Mouse (Mus musculus) adrenal gland, postnatal 36 days (tissue): ENCODE data around the gene Anks3. TPM values are rescaled to one million over a fixed set of nuclear protein-coding genes. Genes with fewer than 3 reads are reported as not detected.
A peak's percentile ranks its signal among the peaks of the same experiment; 100 is the strongest.

Experiments
- DNase-seq, 2 experiments: peaks; one replicate each; pipeline ENCODE4 v3.0.0; 2021; ENCODE audit warnings: mixed read lengths in 1 of 2
- long read RNA-seq, 2 experiments: library from polyadenylated mRNA; stranded (forward); transcript quantifications; one replicate each; pipeline ENCODE4 v2.0.0; 2021; ENCODE audit warnings: borderline sequencing depth in 2 of 2
- total RNA-seq, 2 experiments: library from RNA; stranded (reverse); gene quantifications; 2 replicates each; pipeline ENCODE4 v1.2.3; 2021

The Anks3 gene
- total RNA-seq: 10 to 100 TPM; 31.2 to 42.2 TPM
- long read RNA-seq, experiment 1, transcript Anks3-201 (17 exons, 2,398 nt): major isoform, 21 of 47 reads
- long read RNA-seq, experiment 1, partial matches to known transcripts: 10 of 47 reads
- long read RNA-seq, experiment 1, other reads (novel, unspliced or antisense): 16 of 47 reads
- long read RNA-seq, experiment 2, transcript Anks3-201 (17 exons, 2,398 nt): major isoform, 5 of 10 reads
- long read RNA-seq, experiment 2, partial matches to known transcripts: 1 of 10 reads
- long read RNA-seq, experiment 2, other reads (novel, unspliced or antisense): 4 of 10 reads

DNA sequence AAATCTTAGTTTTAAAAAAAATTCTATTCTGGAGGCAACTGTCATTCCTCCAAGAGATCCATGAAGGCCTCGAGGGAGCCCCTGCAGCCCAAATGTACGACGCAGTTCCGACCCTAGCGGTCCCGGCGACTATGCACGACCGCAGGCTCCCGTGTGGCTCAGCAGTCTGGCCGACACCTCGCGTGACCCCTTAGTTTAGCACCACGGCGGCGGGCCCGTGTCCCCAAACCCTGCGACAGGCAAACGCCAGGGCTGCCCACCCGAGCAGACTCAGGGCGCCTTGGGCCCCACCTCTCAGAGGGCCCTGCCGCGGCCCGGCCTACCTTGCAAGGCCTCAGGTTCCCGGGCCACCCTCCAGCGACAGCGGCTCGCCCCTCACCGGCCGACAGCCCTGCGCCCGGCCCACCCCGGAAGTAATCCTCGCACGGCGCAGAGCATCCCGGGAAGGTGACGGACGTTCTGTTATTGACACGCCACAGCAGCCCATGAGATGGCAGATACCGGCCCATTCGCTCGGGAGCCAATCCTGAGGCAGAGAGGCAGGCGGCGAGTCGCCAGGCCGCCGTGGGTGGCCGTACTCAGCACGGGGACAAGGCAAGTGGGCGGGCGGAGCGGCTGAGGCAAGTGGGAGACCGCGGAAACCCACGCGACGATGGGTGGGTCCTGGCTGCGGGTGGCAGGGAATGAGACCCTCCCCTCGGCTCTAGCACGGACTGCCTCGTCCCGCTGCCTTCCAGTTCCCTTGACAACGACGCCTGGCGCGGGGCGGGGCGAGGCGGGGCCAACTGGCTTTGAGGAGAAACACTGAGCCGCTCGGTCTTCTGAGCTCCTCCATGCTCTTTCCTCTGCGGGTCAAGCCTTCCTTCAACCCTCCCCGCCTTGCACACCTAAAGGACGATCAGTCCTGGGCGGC, at the start of gene Anks3:
Gene Anks3 (minus strand): TSS at position 409 of the 913 bp plus-strand sequence.
- DNase-seq: peak; percentile 99

DNA sequence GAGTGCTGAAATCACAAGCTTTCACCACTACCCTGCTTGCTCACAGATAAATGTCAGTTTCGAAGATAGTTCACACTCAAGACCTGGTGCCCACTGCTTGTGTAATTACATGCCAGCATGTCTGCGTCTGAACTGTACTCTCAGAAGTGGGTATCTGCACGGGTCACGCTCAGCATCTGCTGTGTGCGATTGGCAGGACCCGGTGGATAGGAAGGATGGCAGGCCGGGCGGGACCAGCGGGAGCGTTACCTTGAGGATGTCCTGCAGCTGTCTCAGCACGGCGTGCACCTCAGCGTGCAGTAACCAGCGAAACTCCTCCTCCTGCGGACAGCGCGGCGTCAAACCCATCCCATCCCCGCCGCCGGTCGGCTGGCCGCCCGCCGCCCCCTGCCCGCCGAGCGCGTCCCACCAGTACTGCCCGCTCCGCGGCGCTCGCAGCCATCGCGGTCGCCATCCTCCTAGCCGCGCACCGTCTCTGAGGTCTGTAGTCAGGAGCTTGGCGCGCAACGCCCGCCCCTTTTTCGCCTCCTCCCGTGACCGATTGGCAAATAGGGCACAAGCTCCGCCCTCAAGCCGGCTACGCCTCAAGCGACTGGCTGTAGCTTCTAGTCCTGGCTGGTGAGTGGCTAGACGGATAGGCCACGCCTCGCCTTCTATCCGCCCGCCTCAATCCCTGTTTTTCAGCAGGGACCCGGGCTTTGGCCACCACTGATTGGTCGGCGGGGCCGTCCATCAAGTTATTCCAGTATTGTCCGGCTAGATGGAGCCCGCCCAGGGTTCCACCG, 49.2 kb upstream of the Anks3 start, which contains the start of gene Rogdi:
Gene Rogdi (minus strand): TSS at position 500 of the 785 bp plus-strand sequence.
- DNase-seq: peak; percentile 97 to 98

DNA sequence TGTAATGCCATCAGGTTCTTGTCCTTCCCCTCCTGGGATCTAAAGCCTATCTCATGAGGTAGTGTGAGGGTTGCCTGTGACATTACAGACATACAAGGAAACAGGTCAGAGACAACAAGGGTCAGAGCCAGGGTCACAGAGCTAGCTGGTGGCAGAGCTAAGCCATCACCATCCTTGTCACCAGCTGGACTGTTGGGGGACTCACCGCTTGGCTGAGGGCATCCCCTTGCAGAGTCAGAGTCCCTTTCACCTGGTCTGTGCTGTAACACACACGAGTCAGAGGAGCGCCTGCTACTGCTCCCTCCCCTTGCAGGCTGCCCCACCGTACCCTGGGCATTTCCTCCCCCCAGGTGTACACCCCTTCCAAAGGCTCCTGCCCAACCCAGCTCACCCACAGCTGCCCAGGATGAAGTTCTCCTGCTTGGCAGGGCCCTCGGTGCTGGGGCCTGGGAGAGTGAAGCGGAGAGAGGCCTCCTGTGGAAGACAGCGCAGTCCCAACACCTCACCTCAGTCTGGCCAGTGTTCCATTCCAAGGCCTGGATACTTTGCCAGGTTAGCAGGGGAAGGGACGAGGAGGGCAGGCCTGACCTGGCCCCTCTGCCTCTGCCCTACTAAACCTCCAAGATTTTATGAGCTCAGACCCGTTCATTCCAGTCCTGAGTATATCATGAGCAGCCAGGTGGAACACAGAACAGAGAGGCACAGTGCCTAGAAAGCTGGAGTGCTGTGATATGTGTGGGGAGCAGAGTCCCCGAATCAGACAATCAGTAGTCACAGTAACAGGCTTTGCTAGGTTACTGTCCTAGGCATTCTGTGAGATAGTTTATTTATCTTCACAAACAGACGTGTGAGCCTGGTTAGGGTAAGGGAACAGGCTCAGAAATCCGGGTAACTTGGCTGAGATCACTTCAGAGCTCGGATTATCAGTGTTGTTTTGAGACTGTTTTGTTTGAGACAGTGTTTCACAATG, 48.3 kb upstream of the Anks3 start:
- no peak for DNase-seq

DNA sequence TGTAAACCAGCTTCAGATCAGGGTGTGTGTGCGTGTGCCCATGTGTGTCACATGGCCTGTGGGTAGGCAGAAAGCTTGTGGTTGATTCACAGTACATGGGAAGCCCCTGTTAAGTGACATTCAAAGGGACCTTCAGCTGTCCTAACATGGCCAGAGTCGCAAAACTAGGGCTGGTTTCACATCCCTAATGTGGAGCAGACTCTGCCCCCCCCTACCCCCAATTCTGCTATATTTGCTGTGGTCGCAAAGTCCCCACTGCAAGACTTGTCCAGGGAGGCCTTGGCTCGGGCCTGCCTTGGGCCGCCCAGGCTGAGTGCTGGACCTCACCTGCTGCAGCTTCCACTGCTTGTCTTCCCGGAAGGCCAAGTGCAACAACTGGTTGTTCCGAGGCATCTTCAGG, 47.3 kb upstream of the Anks3 start:
- no peak for DNase-seq

DNA sequence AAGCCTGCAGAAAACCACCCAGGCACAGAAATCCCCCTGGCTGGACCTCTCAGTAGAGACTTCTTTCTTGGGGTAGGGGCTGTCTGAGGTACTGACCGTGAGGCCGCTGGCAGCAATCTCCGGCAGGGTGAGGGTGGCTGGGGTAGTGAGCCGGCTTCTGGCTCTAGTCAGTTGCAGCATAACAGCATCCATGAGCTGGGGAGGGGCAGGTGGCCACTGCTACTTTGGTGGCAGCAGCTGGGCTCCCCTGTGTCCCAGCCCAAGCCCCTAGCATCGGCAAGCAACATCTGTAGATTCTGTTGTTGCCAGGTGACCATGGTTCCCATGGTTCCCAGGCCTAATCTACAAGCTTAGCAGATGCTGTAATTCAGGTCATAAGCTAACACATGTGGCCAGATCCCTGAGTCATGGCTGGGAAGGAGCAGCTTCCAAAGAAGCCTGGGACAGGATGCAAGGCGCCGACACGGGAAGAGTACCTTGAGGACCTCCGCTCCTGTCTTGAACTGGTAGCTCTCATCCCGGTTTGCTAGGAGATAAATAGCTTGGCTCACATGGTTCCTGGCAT, 46.4 kb upstream of the Anks3 start:
- no peak for DNase-seq

DNA sequence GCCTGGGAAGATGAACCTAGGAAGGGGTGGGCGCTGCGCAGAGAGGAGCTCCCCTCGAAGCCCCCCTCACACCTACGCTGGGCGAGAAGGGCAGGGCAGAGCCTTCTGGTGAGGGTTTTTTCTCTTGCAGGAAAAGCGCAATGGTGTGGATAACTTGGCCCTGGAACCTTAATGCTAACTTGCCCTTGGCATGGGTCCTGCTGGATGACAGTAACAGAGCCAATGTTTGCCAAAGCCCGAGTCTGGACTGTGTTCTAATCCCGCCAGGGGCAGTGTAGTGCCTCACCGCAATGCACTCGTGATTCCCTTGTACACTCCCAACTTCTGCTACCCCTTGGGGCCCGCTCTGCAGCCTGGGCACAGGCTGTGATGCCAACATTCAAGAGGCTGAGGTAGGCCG, 44.1 kb upstream of the Anks3 start:
- DNase-seq: no peak

DNA sequence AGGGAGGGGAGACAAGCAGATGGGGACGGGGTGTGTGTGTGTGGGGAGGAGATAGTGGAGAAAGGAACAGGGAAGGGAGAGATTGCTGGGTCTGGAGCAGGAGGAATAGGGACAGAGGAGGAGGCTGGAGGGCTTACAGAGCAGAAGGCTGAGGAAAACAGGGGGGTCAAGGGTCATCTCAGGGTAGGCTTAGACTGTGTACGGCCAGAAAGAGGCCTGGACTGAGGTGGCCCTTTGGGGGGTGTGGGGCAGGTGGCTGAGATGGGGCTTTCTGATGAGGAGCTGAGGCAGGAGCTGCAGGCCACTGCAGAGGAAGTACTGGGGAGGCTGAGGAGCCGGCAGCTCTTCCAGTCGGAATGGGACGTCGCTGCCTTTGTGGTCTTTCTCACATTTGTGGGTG, 43.5 kb upstream of the Anks3 start:
- no peak for DNase-seq

DNA sequence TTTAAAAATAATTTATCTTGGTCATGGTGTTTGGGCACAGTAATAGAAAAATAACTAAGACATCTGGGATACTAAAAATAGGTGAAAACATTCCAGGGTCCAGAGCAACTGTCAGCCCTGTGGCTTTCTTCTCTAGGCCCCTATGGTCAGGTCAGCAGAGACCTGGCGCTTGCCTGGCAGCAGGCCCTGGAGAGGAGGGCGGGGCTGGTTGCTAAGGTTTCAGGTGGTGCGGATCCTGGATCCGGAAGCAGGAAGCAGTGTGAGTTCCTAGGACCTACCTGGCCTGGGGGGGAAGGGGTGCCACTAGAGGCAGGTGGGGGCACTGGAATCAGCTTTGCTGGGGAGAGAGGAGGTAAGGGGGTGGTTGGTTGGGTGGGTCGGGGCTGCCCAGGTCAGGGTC, 43.1 kb upstream of the Anks3 start, which contains the start of gene Smim22:
Gene Smim22 (plus strand): TSS at position 222 of the 400 bp plus-strand sequence.
- DNase-seq: no peak

DNA sequence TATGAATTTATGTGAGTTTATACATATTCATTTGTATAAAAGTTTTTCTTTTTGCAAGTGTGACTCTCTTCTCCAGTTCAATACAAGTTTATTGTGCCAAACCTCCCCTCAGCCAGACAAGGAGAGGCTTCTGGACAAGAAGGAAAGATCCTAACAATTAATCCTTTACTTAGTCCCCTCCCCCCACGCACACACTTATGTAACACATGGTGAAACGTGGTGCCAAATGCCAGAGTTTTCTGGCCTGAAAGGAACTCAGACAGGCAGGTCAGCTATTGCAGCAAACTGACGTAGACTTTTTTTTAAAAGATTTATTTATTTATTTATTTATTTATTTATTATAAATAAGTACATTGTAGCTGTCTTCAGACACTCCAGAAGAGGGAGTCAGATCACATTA, 36.6 kb upstream of the Anks3 start:
- DNase-seq: no peak

DNA sequence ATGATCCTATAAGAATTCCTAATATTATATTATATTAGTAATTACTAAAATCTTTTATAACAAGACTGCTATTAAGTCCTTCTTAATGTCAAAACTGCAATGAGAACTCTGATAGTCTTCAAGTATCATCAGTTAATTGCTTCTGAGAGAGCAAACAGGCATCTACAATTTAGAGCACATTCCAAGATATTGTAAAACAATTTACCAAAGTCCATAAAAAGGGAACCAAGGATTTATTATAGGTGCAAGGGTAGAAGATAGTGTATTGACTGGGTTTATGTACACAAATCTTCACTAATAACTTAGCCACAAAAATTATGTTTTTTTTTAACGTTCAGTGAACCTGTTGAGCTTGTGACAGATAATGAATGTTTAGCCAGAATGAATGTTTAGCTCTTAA, 35.0 kb upstream of the Anks3 start:
- no peak for DNase-seq

DNA sequence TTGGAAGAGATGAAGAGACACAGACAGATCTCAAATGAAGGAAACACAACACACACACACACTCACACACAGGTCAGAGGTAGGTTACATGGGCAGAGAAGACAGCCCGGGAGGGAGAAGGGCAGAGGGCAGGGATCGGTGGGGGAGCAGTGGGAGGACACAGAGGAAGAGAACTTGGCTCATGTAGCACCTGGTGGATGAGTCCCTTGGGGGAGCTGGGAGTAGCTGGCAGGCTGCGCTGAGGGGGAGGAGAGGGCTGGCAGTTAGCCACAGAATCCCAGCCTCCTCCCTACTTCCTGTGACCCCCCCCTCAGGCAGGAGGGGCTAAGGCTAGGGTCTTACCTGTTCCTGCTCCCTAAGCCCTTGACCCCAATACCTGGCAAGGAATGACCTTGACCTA, 33.5 kb upstream of the Anks3 start, which contains the start of gene Sept12:
Gene Sept12 (minus strand): TSS at position 300 of the 400 bp plus-strand sequence.
- DNase-seq: peak; percentile 12 to 42

DNA sequence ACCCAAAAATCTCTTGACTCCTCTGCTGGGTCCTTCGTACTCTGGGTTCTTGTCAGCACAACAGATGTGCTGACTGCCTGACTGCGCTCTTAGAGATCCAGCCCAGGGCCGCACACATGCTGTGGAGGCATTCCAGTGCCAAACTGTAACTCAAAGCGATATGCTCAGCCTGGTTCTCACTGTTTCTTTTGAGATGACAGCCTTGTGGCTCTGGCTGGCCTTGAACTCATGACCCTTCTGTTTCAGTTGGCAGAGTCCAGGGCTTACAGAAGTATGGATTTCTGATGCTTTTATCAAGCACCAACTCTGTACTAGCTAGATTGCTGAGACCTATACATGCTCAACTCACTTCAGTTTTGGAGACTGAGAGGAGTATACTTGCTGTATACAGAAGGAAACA, 29.3 kb upstream of the Anks3 start:
- peak; percentile 39 to 45 for DNase-seq

DNA sequence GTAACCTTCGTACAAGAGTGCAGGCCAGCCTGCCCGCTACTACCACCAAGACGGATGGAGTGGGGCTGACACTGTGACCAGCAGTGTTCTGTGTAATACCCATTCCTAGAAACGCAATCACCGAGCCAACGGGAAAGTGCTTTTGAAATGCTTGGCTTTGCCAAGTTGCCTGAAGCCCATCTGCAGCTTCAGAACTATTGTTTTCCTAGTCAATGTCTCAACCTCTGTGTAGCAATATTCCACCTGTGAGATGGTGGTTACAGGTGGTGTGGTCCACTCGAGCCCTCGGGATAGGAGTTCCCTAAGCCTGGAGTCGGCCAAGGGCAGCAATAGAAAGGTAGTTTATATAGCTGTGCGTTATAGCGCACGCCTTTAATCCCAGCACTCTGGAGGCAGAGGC, 20.7 kb upstream of the Anks3 start:
- no peak for DNase-seq

DNA sequence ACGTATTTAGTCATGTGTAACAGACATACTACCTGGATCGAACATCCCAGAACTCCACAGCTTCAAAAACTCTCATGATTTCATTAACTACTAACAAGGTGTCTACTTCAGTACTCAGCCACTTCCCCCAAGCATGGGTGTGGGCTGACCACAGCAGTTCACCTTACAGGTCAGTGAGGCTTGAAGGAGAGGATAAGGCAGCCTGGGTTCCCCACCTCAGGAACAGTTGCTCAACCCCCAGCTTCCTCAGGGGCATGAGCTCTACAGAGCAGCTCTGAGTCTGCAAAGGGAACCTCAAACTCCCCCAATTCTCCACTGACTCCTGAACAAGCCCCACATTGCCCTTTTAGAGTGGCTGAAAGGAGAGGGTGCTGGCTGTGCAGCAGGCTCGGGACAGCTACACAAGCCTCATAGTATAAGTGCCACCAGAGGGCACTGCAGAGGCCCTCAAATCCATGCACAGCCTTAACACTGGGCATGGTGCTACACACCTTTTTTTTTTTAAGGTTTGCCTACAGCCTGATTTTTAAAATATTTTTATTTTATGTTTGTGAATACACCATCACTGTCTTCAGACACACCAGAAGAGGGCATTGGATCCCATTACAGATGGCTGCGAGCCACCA, 15.9 kb upstream of the Anks3 start:
- peak in 1 of 2 experiments; percentile 54 for DNase-seq

DNA sequence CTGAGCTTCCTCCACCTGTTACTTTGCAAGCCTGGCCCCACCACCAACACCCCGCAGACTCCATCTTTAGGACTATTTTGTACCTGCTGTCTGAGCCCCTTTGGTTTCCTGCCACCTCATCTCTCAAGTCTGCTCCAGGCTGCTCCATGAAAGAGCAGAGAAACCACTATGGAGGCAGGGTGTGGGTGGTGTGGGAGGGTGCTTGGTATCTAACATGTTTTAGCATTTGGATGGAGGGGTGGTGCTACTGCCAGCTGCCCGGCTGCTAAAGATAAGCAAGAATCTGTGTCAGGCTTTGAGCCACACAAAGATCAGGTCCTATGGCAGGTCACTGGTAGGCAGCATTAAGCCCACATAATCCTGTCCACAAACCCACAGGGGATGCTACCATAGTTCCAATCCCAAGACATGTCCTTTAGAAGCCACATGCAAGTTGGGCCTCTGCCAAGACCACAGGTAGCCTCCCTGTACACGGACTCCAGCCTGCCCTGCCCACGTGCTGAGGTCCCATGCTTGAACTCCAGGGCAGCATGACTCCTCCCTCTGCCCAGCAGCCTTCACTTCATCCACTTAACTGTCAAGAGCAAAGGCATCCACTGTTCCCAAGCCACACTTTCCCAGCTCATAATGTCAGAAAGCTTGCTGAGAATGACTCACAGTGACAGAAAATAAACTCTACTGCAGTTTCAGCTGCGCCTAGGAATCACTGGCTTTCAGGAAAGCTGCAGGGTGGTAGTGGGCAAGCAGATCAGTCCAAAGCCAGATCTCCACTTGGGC, 14.5 kb upstream of the Anks3 start:
- DNase-seq: no peak

DNA sequence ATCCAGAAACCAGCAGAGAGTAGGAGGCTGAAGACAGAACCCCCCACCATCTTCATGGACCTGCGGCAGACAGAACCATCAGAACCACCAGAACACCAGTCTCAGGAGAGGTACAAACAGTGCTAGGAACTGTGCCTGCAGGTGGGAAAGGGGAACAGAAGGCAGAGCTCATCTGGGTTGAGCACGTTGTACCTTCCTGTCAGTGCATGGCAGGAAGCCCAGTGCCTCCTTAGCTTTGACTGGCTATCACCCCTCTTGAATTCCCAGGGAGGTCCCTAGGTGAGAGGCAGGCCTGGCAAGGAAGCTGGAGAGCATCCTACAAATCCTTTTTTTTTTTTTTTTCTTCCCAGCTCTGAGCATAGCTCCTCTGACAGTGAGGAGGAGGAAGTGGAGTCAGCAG, 12.2 kb upstream of the Anks3 start:
- DNase-seq: no peak

DNA sequence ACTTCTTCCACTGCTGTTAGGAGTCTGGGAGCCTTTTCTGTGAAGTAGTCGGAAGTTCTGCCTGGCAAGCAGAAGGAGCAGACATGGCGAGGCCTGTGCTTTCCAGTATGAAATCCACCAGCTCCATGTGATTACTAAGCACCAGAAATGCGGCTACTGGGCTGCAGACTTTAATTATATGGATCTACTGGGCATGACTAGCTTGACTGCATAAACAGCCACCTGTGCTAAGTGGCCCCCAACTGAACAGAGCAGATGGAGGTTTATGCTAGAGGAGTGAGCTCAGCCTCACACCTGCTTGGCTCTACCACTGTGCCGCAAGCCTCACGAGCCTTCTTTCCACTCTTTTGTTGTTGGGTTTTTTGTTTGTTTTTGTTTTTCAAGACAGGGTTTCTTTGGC, 10.5 kb upstream of the Anks3 start:
- no peak for DNase-seq

DNA sequence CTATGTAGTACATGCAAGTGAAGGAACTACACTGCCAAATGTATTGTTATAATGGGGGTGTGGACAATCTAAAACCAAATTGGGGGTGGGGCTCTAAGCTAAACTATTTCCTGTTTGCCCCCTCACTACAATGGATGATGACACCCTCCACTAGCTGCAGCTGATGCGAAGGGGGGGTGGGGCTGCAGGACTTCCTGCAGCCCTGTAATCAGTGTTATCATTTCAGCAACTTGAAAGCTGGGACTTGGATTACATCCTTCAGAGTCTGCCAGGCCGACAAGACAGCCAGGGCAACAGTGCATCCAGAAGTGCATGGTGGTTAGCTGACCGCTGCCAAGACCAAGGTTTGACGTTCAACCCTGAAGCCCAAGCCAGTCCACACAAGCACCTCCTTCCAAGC, 7.6 kb upstream of the Anks3 start:
- DNase-seq: peak in 1 of 2 experiments; percentile 34
